Mouse (Mus musculus) right cerebral cortex, postnatal 14 days (tissue): ENCODE results near the gene Klra1.
"Not testable (repeated sequence)": the region's sequence is repeated elsewhere in the genome, so short reads cannot be mapped to it uniquely, and the experiment has no call there.

Experiments used
- DNase-seq: peaks from one replicate; pipeline ENCODE4 v3.0.0; 2022

The Klra1 gene

GRCm38 (mm10) chr6:130386750-130387149, at the start of gene Klra1:
Gene Klra1, minus strand, starts transcription at chr6:130386874.
- no peak for DNase-seq

GRCm38 (mm10) chr6:130429511-130429910, 42.8 kb upstream of the Klra1 start:
- no peak for DNase-seq

GRCm38 (mm10) chr6:130419158-130419557, 32.5 kb upstream of the Klra1 start:
- DNase-seq, result no peak

DNA sequence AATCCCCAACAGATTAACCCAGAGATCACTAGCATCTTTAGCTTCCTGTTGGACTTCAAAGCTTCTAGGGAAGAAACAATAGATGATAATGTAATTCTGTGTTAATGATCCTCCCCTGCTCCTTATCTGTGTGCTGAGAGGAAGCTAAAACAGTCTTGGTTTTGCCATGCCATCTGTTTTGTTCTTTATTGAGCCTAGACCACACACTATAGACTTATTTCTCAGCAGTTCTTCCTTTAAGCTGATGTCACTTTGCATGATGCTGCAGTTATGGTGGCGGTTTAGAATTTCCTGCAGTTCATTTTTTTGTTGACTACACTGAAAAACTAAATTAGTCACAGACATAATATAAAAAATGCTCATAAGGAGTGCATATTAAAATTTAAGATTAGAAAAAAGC, 18.2 kb upstream of the Klra1 start:
- DNase-seq, result no peak

DNA sequence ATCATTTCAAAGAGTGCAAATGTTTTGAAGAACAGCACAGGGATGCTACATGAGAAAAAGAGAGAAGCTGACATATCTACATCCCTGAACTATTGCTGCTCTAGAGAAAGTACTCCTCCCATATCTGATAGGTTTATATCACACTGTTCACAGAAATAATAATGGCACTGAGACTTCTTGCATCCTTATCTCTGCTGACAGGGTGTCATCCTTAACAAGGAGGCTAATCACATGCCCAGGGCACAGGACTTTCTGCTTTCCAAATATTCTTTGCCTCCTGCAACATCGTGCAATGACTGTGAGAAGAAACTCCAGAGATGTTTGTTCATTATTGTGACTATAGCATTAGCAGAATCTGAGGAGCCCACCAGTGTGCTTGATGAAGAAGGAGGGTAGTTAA, 871 bp downstream of the Klra1 start:
- no peak for DNase-seq

- no peak for DNase-seq
Measured at GRCm38 (mm10) chr6:130382375-130382774, 4.3 kb downstream of the Klra1 start.

DNA sequence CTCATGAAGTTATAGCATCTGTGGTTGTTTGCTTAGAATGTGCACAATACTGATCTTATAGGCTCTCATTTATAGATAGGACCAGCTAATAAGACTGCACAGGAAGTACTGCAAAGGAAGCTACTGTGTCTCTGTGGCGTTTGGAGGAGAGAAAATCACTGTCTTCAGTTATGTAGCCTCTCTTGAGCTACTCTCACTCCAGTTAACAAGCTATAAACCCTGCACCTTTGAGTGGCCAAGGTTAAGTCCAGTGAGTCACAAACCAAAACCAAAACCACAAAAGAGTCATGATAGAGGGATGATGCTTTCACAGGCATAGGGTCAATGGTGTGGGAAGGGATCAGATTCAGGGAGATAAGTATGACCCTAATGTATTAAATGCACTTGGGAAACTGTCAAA, 41.3 kb downstream of the Klra1 start:
- not testable (repeated sequence) for DNase-seq

DNA sequence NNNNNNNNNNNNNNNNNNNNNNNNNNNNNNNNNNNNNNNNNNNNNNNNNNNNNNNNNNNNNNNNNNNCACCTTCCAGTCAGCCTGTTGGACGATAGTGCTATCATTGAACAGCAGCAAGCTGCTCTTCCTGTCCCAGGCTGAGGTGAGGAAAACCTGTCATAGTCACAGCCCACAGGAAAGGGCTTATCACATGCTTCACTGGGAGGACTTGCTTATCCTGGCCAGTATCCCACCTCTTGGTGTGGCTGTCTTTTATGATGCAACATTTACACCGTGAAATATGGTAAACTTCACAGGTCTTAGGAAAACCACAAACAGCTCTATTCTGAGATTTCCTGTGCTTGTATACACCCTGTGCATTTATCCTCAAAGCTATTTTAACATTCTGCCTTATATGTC, 44.7 kb downstream of the Klra1 start:
- not testable (repeated sequence) for DNase-seq

DNA sequence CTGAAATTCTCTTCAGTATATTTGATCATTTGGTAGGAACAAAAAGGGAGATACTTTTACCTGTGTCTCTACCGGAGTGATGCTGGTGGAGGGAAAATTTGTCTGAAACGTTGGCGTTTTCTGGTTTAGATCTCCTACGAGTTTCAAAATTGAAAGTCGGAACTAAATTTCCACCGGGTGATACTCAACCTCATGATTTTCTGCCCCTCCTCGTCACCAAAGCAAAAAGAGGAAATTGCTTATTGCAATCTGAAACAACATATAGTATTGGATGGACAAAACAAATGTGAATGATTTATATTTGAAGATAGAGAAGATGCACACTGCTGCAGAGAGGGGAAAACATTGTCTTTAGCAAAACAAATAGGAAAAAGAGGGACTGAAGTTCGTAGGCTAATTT, 49.3 kb downstream of the Klra1 start, which contains the start of gene Klra3:
Klra3 (minus strand) TSS at position 164 of the 400 bp plus-strand sequence.
- DNase-seq, result no peak
